Mouse (Mus musculus): ENCODE data around the gene Acod1.

DNA sequence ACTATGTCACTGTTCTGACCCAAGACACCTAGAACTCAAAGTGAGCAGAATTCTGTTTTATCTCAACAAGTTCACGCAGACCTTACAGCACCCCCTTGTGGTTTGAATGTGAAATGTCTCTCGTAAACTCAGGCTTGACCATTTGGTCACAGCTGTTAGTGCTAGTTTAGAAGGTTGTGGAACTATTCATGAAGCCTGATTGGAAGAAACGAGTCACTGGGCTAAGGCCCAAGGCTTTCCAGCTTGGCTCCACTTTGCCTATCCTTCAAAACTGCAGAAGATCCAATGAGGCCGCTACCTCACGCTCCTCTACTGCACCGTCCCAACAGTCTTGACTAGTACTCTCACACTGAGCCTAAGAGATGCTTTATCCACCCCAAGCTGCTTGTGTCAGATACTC is 41.8 kb downstream of the Acod1 start:
- no peak for TF ChIP-seq POLR2A (IDR thresholded peaks at IDR 0.05; ENCODE audit: insufficient read depth, low read depth, low read length)
- TF ChIP-seq CTCF (IDR thresholded peaks at IDR 0.05; ENCODE audit: insufficient read depth, low read depth, low read length) = no peak

Measured in olfactory bulb, adult 2 months (tissue).